Mouse (Mus musculus): ENCODE results near the gene Large1. TPM values are rescaled to one million over a fixed set of nuclear protein-coding genes. Genes with fewer than 3 reads are reported as not detected.

The Large1 gene
- total RNA-seq, 2 experiments from 2014 or later: 28.8 to 30.2 TPM

DNA sequence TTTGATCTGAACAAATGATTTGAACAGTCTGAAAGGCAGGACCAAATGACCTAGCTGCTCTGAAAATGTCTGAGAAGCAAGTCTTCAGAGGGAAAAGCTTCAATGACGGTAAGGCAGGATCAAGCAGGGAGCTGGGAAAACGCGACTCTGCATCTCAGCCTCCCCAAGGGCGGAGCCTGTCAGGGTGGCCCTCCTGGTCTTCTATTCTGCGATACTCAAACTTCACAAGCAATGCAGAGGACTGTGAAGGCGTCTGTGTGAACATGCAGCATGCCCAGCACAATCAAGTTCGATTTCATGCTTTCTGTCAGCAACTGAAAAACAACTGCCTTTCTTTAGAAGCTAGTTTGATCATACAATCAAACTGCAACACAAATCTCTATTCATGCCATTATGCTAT is 586.6 kb downstream of the Large1 start:
- no peak for DNase-seq

DNA sequence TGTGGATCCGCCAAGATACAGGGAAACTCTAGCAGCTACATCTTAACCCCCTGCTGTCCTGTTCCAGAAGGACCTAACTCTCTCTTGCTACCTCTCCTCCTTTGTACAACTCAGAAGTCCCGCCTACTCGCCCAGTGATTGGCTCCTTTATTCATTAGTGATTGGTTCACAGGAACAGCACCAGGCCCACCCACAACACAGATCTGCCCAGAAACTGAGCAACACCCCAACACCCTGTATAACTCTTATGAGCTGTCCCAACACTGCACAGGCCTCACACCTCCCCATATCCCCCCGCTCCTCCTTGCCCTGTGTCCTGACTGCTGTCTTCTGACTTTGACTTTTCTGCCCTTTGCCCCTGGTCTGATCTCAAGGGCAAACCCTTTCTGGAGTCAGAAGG is 587.6 kb downstream of the Large1 start:
- DNase-seq: no peak

Small RNA genes within 50 kb of the gene (microRNA-seq; reads per million reads assigned to microRNA genes)
- gene Mir28b: 2.2 to 3.8 reads per million in 2 experiments
